Mouse (Mus musculus) cerebellum, adult 2 months (tissue): ENCODE measurements around the gene Nr1d1. TPM values are rescaled to one million over a fixed set of nuclear protein-coding genes. Genes with fewer than 3 reads are reported as not detected.

Source experiments
- DNase-seq, 2 experiments: peaks; one replicate each; pipeline ENCODE4 v3.0.0; 2021
- H3K27ac ChIP-seq: fragments of 200-500 bp; 2 replicates; pipeline ENCODE4 v1.5.1; 2012; ENCODE audit warnings: low read length, control low read depth, inconsistent platforms; ENCODE audit not compliant: insufficient read depth
- H3K27me3 ChIP-seq: fragments of 200-500 bp; 2 replicates; pipeline ENCODE4 v1.6.1; 2012; ENCODE audit warnings: inconsistent platforms, mild to moderate bottlenecking, low read length, moderate library complexity; ENCODE audit not compliant: control insufficient read depth, insufficient read depth
- H3K4me1 ChIP-seq: fragments of 200-500 bp; 2 replicates; pipeline ENCODE4 v1.6.1; 2011; ENCODE audit warnings: low read length; ENCODE audit not compliant: control insufficient read depth, insufficient read depth
- H3K4me3 ChIP-seq: fragments of 200-500 bp; replicated peaks from 2 replicates; pipeline ENCODE3; 2011; ENCODE audit warnings: mild to moderate bottlenecking, low read depth, low read length, control low read depth; ENCODE audit not compliant: insufficient read depth
- CTCF ChIP-seq: fragments of 200-500 bp; IDR thresholded peaks from 2 replicates; pipeline ENCODE4 v1.5.1; 2011; ENCODE audit warnings: low read depth, mild to moderate bottlenecking, control low read depth, low read length, moderate library complexity, borderline replicate concordance; ENCODE audit not compliant: insufficient read depth
- POLR2A ChIP-seq: fragments of 200-500 bp; IDR thresholded peaks from 2 replicates; pipeline ENCODE4 v1.6.1; 2011; ENCODE audit warnings: low read length, control low read depth, borderline replicate concordance; ENCODE audit not compliant: insufficient read depth
- WGBS: fragments of 180-500 bp; shearing (Covaris S2); methylation state at CpG from one replicate; pipeline ENCODE4 v1.1.7; 2018; 5-methylcytosine and 5-hydroxymethylcytosine counted together
- polyA plus RNA-seq: library from polyadenylated mRNA; depleted of rRNA; stranded (reverse); fragments of >200 nt; gene quantifications from 2 replicates; pipeline ENCODE4 v1.2.3, GENCODE M21; 2012

Nr1d1 gene
- polyA plus RNA-seq, 1 experiment = 144 TPM

DNA sequence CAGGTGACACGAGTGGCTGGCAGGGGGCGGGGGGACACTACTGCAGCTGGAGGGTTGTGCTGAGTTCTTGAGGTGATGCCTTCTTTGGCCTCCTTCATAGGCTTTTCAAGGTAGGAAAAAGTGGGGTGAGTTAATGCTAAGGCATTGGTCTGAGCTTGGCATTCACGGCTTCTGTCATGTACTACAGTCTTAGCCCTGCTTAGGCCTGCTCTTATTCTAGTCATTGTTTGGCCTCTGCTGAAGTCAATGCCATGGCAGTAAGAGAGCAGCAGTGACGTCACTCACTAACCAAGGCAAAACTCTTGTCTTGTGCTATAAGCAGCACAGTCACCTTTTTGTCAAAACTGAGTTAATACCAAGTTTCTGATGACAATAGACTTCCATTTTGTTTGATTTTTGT, 22.8 kb upstream of the Nr1d1 start:
- H3K4me1 ChIP-seq = peaks cover 5% of the 10 kb centered on the region; the same call in 1 of the 2 replicates
- 17% methylated on average over 4 of the region's 4 CpGs for WGBS
- H3K27ac ChIP-seq = peak overlapping the region; percentile 65; the same call in 1 of the 2 replicates
- H3K27me3 ChIP-seq = no peaks in the 10 kb centered on the region
- peak overlapping the region; percentile 84 for H3K4me3 ChIP-seq
- TF ChIP-seq POLR2A (no peak), CTCF (no peak)
- no peak for DNase-seq

DNA sequence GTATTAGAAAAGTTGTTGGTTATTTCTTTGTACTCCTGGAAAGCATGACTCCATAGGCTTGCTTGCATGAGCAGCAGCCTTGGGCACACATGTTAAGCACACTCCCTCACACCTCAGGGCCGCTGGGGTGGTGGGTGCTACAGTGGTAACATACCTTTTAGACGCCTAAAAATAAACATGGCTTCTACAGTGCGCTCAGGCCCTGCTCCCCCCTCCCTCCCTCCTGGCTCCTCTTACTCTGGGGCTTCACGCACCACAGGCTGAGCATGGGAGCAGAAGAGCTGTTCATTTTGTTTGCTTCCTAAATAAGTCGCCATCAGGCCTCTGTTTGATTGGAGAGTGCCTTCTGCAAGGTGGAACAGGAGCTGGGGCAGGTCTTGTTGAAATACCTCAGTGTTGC, 22.2 kb upstream of the Nr1d1 start:
- Histone ChIP-seq H3K27me3 (no peaks in the 10 kb centered on the region), H3K27ac (peak overlapping the region; percentile 65), H3K4me1 (peaks cover 5% of the 10 kb centered on the region; the same call in 1 of the 2 replicates), H3K4me3 (peak overlapping the region; percentile 84)
- peak; percentile 44 to 50 for DNase-seq
- under 1% methylated on average over 5 of the region's 5 CpGs for WGBS
- TF ChIP-seq POLR2A (no peak), CTCF (no peak)

DNA sequence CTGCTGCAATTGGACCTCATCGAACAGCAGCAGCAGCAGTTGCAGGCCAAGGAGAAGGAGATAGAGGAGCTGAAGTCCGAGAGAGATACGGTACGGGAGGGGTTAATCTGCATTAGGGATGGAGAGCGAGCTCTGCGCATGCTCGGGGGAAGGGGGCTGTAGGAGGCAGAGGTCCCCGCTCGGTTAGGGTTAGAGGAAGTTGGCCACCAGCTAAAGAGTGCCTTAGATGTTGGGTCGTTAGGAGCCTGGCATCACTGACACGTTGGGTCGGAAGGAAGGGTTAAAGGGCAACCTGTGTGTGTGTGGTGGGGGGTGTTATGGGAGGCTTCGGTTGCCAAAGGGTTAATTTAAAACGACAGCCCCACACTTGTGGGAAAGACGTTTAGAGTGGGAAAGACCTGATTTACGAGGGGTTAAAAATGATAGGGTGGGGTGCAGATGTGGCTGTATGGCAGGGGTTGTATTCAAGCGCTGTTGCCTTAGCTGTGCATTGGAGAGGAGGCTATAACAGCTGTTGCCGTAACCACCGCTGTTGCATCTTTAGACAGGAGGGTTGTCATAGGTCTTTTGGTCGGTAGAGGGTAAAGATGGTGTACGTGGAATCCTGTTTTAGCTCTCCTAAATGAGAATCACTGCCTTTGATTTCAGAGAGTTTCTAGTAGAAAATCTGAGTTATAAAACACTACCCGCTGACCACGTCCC, 21.5 kb upstream of the Nr1d1 start:
- H3K4me1 ChIP-seq = peaks cover 5% of the 10 kb centered on the region; the same call in 1 of the 2 replicates
- peak overlapping the region; percentile 84 for H3K4me3 ChIP-seq
- WGBS = 1% methylated on average over 23 of the region's 23 CpGs
- peak; percentile 33; the same call in 1 of the 2 replicates for TF ChIP-seq POLR2A
- TF ChIP-seq CTCF = no peak
- no peaks in the 10 kb centered on the region for H3K27me3 ChIP-seq
- H3K27ac ChIP-seq = peak overlapping the region; percentile 83
- peak; percentile 75 to 83 for DNase-seq

DNA sequence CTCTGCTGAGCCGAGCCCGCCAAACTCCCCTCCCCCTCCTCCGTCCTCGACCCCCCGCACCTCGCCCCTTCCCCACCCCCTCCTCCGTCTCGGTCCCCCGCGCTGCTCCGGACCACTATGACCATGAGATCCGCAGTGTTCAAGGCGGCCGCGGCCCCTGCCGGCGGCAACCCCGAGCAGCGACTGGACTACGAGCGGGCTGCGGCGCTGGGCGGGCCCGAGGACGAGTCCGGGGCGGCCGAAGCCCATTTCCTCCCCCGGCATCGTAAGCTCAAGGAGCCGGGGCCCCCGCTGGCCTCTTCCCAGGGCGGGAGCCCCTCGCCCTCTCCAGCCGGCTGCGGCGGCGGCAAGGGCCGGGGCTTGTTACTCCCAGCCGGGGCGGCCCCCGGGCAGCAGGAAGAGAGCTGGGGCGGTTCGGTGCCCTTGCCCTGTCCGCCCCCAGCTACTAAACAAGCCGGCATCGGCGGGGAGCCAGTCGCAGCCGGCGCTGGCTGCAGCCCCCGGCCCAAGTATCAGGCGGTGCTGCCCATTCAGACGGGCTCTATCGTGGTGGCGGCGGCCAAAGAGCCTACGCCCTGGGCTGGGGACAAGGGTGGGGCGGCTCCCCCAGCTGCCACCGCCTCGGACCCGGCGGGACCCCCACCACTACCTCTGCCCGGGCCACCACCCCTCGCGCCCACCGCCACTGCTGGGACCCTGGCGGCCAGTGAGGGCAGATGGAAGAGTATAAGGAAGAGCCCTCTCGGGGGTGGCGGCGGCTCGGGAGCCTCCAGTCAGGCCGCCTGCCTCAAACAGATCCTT, 20.8 kb upstream of the Nr1d1 start:
- Histone ChIP-seq H3K27ac (peak overlapping the region; percentile 83), H3K27me3 (no peaks in the 10 kb centered on the region), H3K4me1 (peaks cover 5% of the 10 kb centered on the region; the same call in 1 of the 2 replicates), H3K4me3 (peak overlapping the region; percentile 84)
- no peak for TF ChIP-seq CTCF
- no peak for TF ChIP-seq POLR2A
- peak in 1 of 2 experiments; percentile 61 for DNase-seq
- under 1% methylated on average over 64 of the region's 74 CpGs for WGBS

DNA sequence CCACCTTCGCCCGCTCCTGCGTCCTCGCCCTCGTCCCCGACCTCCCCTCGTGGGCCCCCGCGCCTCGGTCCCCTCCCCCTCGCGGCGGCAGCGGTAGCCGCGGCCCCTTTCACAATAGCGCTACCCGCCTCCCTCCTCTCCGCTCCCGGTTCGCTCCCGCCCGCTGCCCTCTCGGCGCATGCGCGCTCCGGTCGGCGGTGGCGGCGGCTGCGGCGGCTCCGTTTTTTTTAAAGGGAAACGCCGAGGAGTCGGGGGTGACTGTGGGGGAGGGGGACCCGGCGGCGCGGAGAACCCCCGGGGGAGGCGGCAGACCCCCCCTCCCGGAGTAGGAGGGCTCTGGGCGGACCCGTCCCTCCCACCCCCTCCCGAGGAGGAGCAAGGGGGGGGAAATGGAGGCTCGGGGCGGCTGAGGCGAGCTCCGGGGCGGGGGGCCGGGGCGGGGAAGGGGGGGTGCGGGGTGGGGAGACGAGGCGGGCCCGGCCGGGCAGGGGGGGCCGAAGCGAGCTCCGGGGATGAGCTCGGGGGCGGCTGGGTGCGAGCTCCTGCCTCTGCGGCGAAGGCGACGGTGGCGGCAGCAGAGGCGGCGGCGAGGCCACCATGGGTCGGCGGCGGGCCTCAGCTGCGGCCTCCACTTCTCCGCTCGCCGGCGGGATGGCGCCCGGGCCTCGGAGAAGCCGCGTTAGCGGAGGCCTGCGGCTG, 20.0 kb upstream of the Nr1d1 start, which contains the start of gene Msl1:
TSS of gene Msl1 (plus strand) at position 502 of the 699 bp plus-strand sequence.
- Histone ChIP-seq H3K27me3 (no peaks in the 10 kb centered on the region), H3K4me3 (peak within 1 kb of the TSS; percentile 84), H3K27ac (peak within 1 kb of the TSS; percentile 98), H3K4me1 (peaks cover 5% of the 10 kb centered on the region; the same call in 1 of the 2 replicates)
- no peak for TF ChIP-seq CTCF
- peak; percentile 75; the same call in 1 of the 2 replicates for TF ChIP-seq POLR2A
- DNase-seq = peak; percentile 93
- WGBS = 1% methylated on average over 51 of the region's 89 CpGs

DNA sequence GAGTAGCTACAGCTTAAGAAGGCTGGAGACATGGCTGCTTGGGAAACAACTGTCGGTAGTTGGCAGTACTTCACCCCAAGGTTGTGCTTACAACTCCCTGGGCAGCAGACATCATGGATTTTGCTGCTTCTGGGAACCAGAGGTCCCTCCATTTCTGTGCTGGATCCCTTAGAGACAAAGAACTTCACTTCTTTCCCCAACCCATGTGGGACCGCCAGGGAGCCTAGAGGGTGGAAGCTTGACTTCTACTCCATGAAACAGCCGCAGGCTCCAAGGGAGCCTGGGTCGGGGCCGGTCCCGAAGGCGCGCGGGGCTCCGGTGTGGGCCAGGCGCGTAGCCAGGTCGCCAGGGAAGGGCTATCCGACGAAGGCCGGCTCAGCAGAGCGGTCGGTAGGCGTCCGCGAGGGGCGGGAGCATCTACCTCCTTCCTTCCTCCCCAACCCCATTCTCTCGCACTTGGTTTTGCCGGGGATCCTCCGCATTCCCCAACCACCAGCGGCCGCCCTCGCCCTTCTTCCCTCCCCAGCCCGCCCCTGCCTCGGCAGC, 19.4 kb upstream of the Nr1d1 start:
- WGBS = under 1% methylated on average over 30 of the region's 30 CpGs
- peaks cover 5% of the 10 kb centered on the region; the same call in 1 of the 2 replicates for H3K4me1 ChIP-seq
- TF ChIP-seq CTCF = no peak
- no peak for TF ChIP-seq POLR2A
- peak; percentile 83 to 90 for DNase-seq
- H3K27ac ChIP-seq = peak overlapping the region; percentile 98
- no peaks in the 10 kb centered on the region for H3K27me3 ChIP-seq
- peak overlapping the region; percentile 61 for H3K4me3 ChIP-seq

DNA sequence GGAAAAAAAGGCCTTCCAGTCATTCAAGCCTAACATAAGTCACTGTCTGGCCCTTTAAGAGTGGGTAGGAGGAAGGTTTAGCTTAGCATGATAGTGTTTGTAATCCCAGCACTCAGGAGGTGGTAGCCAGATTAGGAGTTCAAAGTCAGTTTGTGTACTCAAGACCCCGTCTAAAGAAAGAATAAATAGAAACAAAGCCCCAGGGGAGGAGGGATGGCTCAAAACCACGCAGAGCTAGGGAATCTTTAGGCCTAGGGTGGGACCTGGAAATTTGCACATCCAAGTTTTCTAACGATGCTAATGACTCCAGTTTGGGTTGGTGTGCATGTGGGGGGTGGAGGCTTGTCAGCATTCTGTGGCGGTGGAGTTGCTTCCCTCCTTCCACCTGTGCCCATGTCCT, 16.9 kb upstream of the Nr1d1 start:
- H3K4me1 ChIP-seq = no peaks in the 10 kb centered on the region; the same call in 1 of the 2 replicates
- DNase-seq = no peak
- no peaks in the 10 kb centered on the region for H3K27me3 ChIP-seq
- no peak overlapping the region for H3K27ac ChIP-seq
- no peak overlapping the region for H3K4me3 ChIP-seq
- TF ChIP-seq CTCF (no peak), POLR2A (no peak)
- 16% methylated on average over 4 of the region's 4 CpGs for WGBS
